Mouse (Mus musculus) forebrain, postnatal 0 days (tissue): ENCODE data around the gene Dusp9. TPM values are rescaled to one million over a fixed set of nuclear protein-coding genes. Genes with fewer than 3 reads are reported as not detected.

Experiments
- ATAC-seq: fragments of 200-750 bp; cut with Nextera tagmentation; 2 replicates; pipeline ENCODE4 v1.8.0; 2017; ENCODE audit warnings: mild to moderate bottlenecking, moderate library complexity
- DNase-seq: peaks from one replicate; pipeline ENCODE4 v3.0.0-alpha.2; 2015
- H3K27ac ChIP-seq: fragments of 300-500 bp; sonication (generic); 2 replicates; pipeline ENCODE4 v1.5.1; 2014; ENCODE audit warnings: low read depth, mild to moderate bottlenecking, antibody characterized with exemption, low read length, moderate library complexity, mixed read lengths
- H3K27me3 ChIP-seq: fragments of 300-500 bp; sonication (generic); 2 replicates; pipeline ENCODE4 v1.6.1; 2014; ENCODE audit warnings: mild to moderate bottlenecking, low read length, mixed read lengths; ENCODE audit not compliant: insufficient read depth
- H3K36me3 ChIP-seq: fragments of 300-500 bp; sonication (generic); 2 replicates; pipeline ENCODE4 v1.6.1; 2014; ENCODE audit warnings: mild to moderate bottlenecking, moderate library complexity; ENCODE audit not compliant: insufficient read depth
- H3K4me1 ChIP-seq: fragments of 300-500 bp; sonication (generic); 2 replicates; pipeline ENCODE4 v1.6.1; 2014; ENCODE audit warnings: antibody characterized with exemption; ENCODE audit not compliant: insufficient read depth
- H3K4me2 ChIP-seq: fragments of 300-500 bp; sonication (generic); 2 replicates; pipeline ENCODE4 v1.6.1; 2014; ENCODE audit warnings: low read depth, mild to moderate bottlenecking, moderate library complexity
- H3K4me3 ChIP-seq: fragments of 300-500 bp; sonication (generic); 2 replicates; pipeline ENCODE4 v1.5.1; 2014; ENCODE audit warnings: low read depth, low read length, mixed read lengths
- H3K9ac ChIP-seq: fragments of 300-500 bp; sonication (generic); 2 replicates; pipeline ENCODE4 v1.6.1; 2014; ENCODE audit warnings: mild to moderate bottlenecking
- H3K9me3 ChIP-seq: fragments of 300-500 bp; sonication (generic); 2 replicates; pipeline ENCODE4 v1.6.1; 2016; ENCODE audit warnings: low read length
- CTCF ChIP-seq: sonication (generic); IDR thresholded peaks from 2 replicates; pipeline ENCODE4 v1.5.1; 2016; ENCODE audit warnings: antibody characterized with exemption, control low read depth, low read depth
- WGBS: fragments of 180-500 bp; shearing (Covaris S2); extraction: QIAGEN DNeasy Blood & Tissue Kit; methylation state at CpG from one replicate; pipeline ENCODE4 v1.1.7; 2014; 5-methylcytosine and 5-hydroxymethylcytosine counted together
- polyA plus RNA-seq: library from polyadenylated mRNA; unstranded; fragments of >200 nt; fragmentation: Nextera tagmentation; extraction: Ambion mirVana; gene quantifications from 2 replicates; pipeline ENCODE4 v1.2.1, GENCODE M21; 2015
- total RNA-seq: library from RNA; depleted of rRNA; stranded (reverse); fragments of >200 nt; gene quantifications from 2 replicates; pipeline ENCODE4 v1.2.3, GENCODE M21; 2014; rRNA removed

The Dusp9 gene
- total RNA-seq (0.19 and 0.92 TPM in 2 replicates), polyA plus RNA-seq (0.23 and 0.28 TPM in 2 replicates)

GRCm38 (mm10) chrX:73639255-73639675 lies at the start of gene Dusp9:
TSS of gene Dusp9 (plus strand) at chrX:73639419.
- Histone ChIP-seq H3K4me3 (peak within 1 kb of the TSS; percentile 19), H3K9me3 (no peaks in the 10 kb centered on the region), H3K4me1 (no peaks in the 10 kb centered on the region), H3K27me3 (peaks cover 11% of the 10 kb centered on the region; the same call in 1 of the 2 replicates), H3K27ac (no peak within 1 kb of the TSS), H3K36me3 (no peaks in the 10 kb centered on the region), H3K4me2 (peak within 1 kb of the TSS; percentile 47), H3K9ac (no peak within 1 kb of the TSS)
- ATAC-seq (peak; percentile 61), DNase-seq (no peak)
- WGBS: 28% methylated on average over 23 of the region's 28 CpGs
- TF ChIP-seq CTCF: no peak

- TF ChIP-seq CTCF: no peak; the same call in 1 of the 2 replicates
- no peaks in the 10 kb centered on the region for H3K36me3 ChIP-seq
- no peaks in the 10 kb centered on the region for H3K9me3 ChIP-seq
- DNase-seq (no peak), ATAC-seq (no peak)
- no peak overlapping the region for H3K27ac ChIP-seq
- no peaks in the 10 kb centered on the region for H3K27me3 ChIP-seq
- H3K4me2 ChIP-seq: no peak overlapping the region
- no peaks in the 10 kb centered on the region for H3K4me1 ChIP-seq
- H3K4me3 ChIP-seq: no peak overlapping the region
- WGBS: 31% methylated on average over 6 of the region's 6 CpGs
- no peak overlapping the region for H3K9ac ChIP-seq
Measured at GRCm38 (mm10) chrX:73593212-73593611, 46.0 kb upstream of the Dusp9 start.

GRCm38 (mm10) chrX:73594451-73595121 lies 44.6 kb upstream of the Dusp9 start:
- Histone ChIP-seq H3K9ac (no peak overlapping the region), H3K9me3 (no peaks in the 10 kb centered on the region), H3K4me1 (no peaks in the 10 kb centered on the region), H3K4me3 (no peak overlapping the region), H3K36me3 (no peaks in the 10 kb centered on the region), H3K27ac (no peak overlapping the region), H3K27me3 (no peaks in the 10 kb centered on the region), H3K4me2 (no peak overlapping the region)
- TF ChIP-seq CTCF: no peak
- ATAC-seq (no peak), DNase-seq (no peak)
- WGBS: 47% methylated on average over 12 of the region's 12 CpGs

GRCm38 (mm10) chrX:73595297-73595938 lies 43.8 kb upstream of the Dusp9 start:
- 73% methylated on average over 4 of the region's 4 CpGs for WGBS
- no peak for TF ChIP-seq CTCF
- no peak for ATAC-seq
- no peaks in the 10 kb centered on the region for H3K9me3 ChIP-seq
- H3K9ac ChIP-seq: no peak overlapping the region
- no peak overlapping the region for H3K4me3 ChIP-seq
- no peaks in the 10 kb centered on the region for H3K4me1 ChIP-seq
- H3K36me3 ChIP-seq: no peaks in the 10 kb centered on the region
- H3K27me3 ChIP-seq: no peaks in the 10 kb centered on the region
- no peak overlapping the region for H3K4me2 ChIP-seq
- H3K27ac ChIP-seq: no peak overlapping the region
- no peak for DNase-seq

- no peak overlapping the region for H3K27ac ChIP-seq
- no peak for TF ChIP-seq CTCF
- DNase-seq: no peak
- H3K4me2 ChIP-seq: no peak overlapping the region
- ATAC-seq: no peak
- H3K9me3 ChIP-seq: no peaks in the 10 kb centered on the region
- H3K36me3 ChIP-seq: no peaks in the 10 kb centered on the region
- no peak overlapping the region for H3K9ac ChIP-seq
- no peaks in the 10 kb centered on the region for H3K4me1 ChIP-seq
- no peaks in the 10 kb centered on the region for H3K27me3 ChIP-seq
- 80% methylated on average over 1 of the region's 1 CpGs for WGBS
- H3K4me3 ChIP-seq: no peak overlapping the region
Measured at GRCm38 (mm10) chrX:73601456-73601855, 37.8 kb upstream of the Dusp9 start.

- H3K27me3 ChIP-seq: no peaks in the 10 kb centered on the region
- 73% methylated on average over 4 of the region's 4 CpGs for WGBS
- no peak for TF ChIP-seq CTCF
Measured at GRCm38 (mm10) chrX:73613665-73614064, 25.6 kb upstream of the Dusp9 start.

GRCm38 (mm10) chrX:73615876-73616275 lies 23.3 kb upstream of the Dusp9 start:
- H3K4me3 ChIP-seq: no peak overlapping the region
- no peak overlapping the region for H3K27ac ChIP-seq
- H3K4me2 ChIP-seq: no peak overlapping the region
- no peak for ATAC-seq
- H3K9ac ChIP-seq: no peak overlapping the region
- no peaks in the 10 kb centered on the region for H3K27me3 ChIP-seq
- no peaks in the 10 kb centered on the region for H3K36me3 ChIP-seq
- 83% methylated on average over 1 of the region's 1 CpGs for WGBS
- no peak for DNase-seq
- H3K9me3 ChIP-seq: no peaks in the 10 kb centered on the region
- no peaks in the 10 kb centered on the region for H3K4me1 ChIP-seq
- no peak for TF ChIP-seq CTCF

More at GRCm38 (mm10) chrX:73613665-73614064, 25.6 kb upstream of the Dusp9 start:
- DNase-seq: no peak
- Histone ChIP-seq H3K4me1 (no peaks in the 10 kb centered on the region), H3K4me3 (no peak overlapping the region), H3K36me3 (no peaks in the 10 kb centered on the region), H3K9ac (no peak overlapping the region), H3K4me2 (no peak overlapping the region), H3K27ac (no peak overlapping the region), H3K9me3 (no peaks in the 10 kb centered on the region)
- ATAC-seq: no peak
